Mouse (Mus musculus) CH12.LX (cell line): Measurements from ENCODE around the gene Paqr5. TPM values are rescaled to one million over a fixed set of nuclear protein-coding genes. Genes with fewer than 3 reads are reported as not detected.

Source experiments
- DNase-seq: peaks from one replicate; pipeline ENCODE4 v3.0.0-alpha.2; 2013; ENCODE audit errors: extremely low read depth
- H3K27ac ChIP-seq: 2 replicates; pipeline ENCODE4 v1.5.1; 2012; ENCODE audit warnings: low read depth, mild to moderate bottlenecking, control low read depth, moderate library complexity; ENCODE audit not compliant: insufficient read depth
- H3K27me3 ChIP-seq: replicated peaks from 2 replicates; pipeline ENCODE3; 2012; ENCODE audit warnings: inconsistent platforms
- H3K36me3 ChIP-seq, 2 experiments: replicated peaks in 1 of 2; 2 replicates each; pipeline versions ENCODE3 to v1.6.1; 2012; ENCODE audit warnings: inconsistent platforms in 1 of 2, low read length in 1 of 2, mild to moderate bottlenecking in 1 of 2, mixed read lengths in 1 of 2, moderate library complexity in 1 of 2; ENCODE audit not compliant: control insufficient read depth in 1 of 2, insufficient read depth in 1 of 2
- H3K4me1 ChIP-seq, 2 experiments: 2 replicates each; pipeline ENCODE4 v1.6.1; 2012; ENCODE audit warnings: inconsistent platforms in 1 of 2, moderate library complexity in 1 of 2; ENCODE audit not compliant: insufficient read depth in 2 of 2, control insufficient read depth in 1 of 2
- H3K4me2 ChIP-seq: 2 replicates; pipeline ENCODE4 v1.6.1; 2012; ENCODE audit warnings: low read depth, mild to moderate bottlenecking, control low read depth; ENCODE audit not compliant: poor library complexity, insufficient read depth, severe bottlenecking
- H3K4me3 ChIP-seq, 3 experiments: fragments of 150-350 bp in 1 of 3; sonication (generic) in 1 of 3; replicated peaks in 1 of 3; 2 replicates each; pipeline versions ENCODE3 to v1.5.1; 2011 to 2012; ENCODE audit warnings: low read depth in 2 of 3, low read length in 2 of 3, mild to moderate bottlenecking in 2 of 3, moderate library complexity in 2 of 3, control low read depth in 1 of 3, improper control_type of control experiment in 1 of 3, inconsistent platforms in 1 of 3, mixed read lengths in 1 of 3; ENCODE audit not compliant: poor library complexity in 1 of 3
- H3K79me2 ChIP-seq: replicated peaks from 2 replicates; pipeline ENCODE4 v1.6.1; 2012; ENCODE audit warnings: mild to moderate bottlenecking, moderate library complexity; ENCODE audit not compliant: control insufficient read depth, poor library complexity, insufficient read depth, severe bottlenecking; ENCODE audit errors: extremely low read depth
- H3K9ac ChIP-seq: 2 replicates; pipeline ENCODE4 v1.6.1; 2012; ENCODE audit warnings: low read depth, mild to moderate bottlenecking, control low read depth, moderate library complexity; ENCODE audit not compliant: insufficient read depth
- H3K9me3 ChIP-seq: replicated peaks from 2 replicates; pipeline ENCODE3; 2012; ENCODE audit warnings: low read length, inconsistent platforms, mixed read lengths
- BHLHE40 ChIP-seq: IDR thresholded peaks from 2 replicates; pipeline ENCODE4 v1.6.1; 2011; ENCODE audit warnings: mild to moderate bottlenecking, low read depth, low read length, improper control_type of control experiment
- CTCF ChIP-seq, 2 experiments: IDR thresholded peaks in 1 of 2; conservative IDR thresholded peaks in 1 of 2; 2 replicates each; pipeline ENCODE4 v1.5.1; 2011 to 2012; ENCODE audit warnings: low read depth in 2 of 2, low read length in 2 of 2, improper control_type of control experiment in 1 of 2, inconsistent platforms in 1 of 2, mild to moderate bottlenecking in 1 of 2, moderate library complexity in 1 of 2
- ELF1 ChIP-seq: IDR thresholded peaks from 2 replicates; pipeline ENCODE4 v1.6.1; 2014; ENCODE audit warnings: low read depth, mild to moderate bottlenecking, inconsistent platforms, low read length, improper control_type of control experiment
- HCFC1 ChIP-seq: IDR thresholded peaks from 2 replicates; pipeline ENCODE4 v1.6.1; 2012; ENCODE audit warnings: low read depth, mild to moderate bottlenecking, inconsistent platforms, low read length, improper control_type of control experiment
- MEF2A ChIP-seq: IDR thresholded peaks from 2 replicates; pipeline ENCODE4 v1.6.1; 2014; ENCODE audit warnings: low read depth, mild to moderate bottlenecking, inconsistent platforms, low read length, improper control_type of control experiment, borderline replicate concordance
- NELFE ChIP-seq: IDR thresholded peaks from 2 replicates; pipeline ENCODE4 v1.6.1; 2011; ENCODE audit warnings: low read depth, low read length, improper control_type of control experiment
- RAD21 ChIP-seq: IDR thresholded peaks from 2 replicates; pipeline ENCODE4 v1.6.1; 2011; ENCODE audit warnings: low read depth, mild to moderate bottlenecking, low read length, improper control_type of control experiment, moderate library complexity
- SIN3A ChIP-seq: IDR thresholded peaks from 2 replicates; pipeline ENCODE4 v1.6.1; 2012; ENCODE audit warnings: low read length, improper control_type of control experiment, inconsistent platforms
- SMC3 ChIP-seq: IDR thresholded peaks from 2 replicates; pipeline ENCODE4 v1.6.1; 2011; ENCODE audit warnings: low read depth, low read length, improper control_type of control experiment
- TCF12 ChIP-seq: IDR thresholded peaks from 2 replicates; pipeline ENCODE4 v1.6.1; 2014; ENCODE audit warnings: low read depth, mild to moderate bottlenecking, inconsistent platforms, low read length, improper control_type of control experiment
- UBTF ChIP-seq: IDR thresholded peaks from 2 replicates; pipeline ENCODE4 v1.6.1; 2012; ENCODE audit warnings: low read depth, mild to moderate bottlenecking, inconsistent platforms, low read length, improper control_type of control experiment, moderate library complexity
- USF1 ChIP-seq: IDR thresholded peaks from 2 replicates; pipeline ENCODE4 v1.6.1; 2014; ENCODE audit warnings: low read depth, mild to moderate bottlenecking, inconsistent platforms, low read length, improper control_type of control experiment
- USF2 ChIP-seq: conservative IDR thresholded peaks from 2 replicates; pipeline ENCODE4 v1.6.1; 2011; ENCODE audit warnings: low read depth, low read length, improper control_type of control experiment
- ZC3H11A ChIP-seq: IDR thresholded peaks from 2 replicates; pipeline ENCODE4 v1.6.1; 2012; ENCODE audit warnings: low read depth, mild to moderate bottlenecking, inconsistent platforms, low read length, improper control_type of control experiment
- ZNF384 ChIP-seq: IDR thresholded peaks from 2 replicates; pipeline ENCODE4 v1.6.1; 2012; ENCODE audit warnings: low read depth, low read length, improper control_type of control experiment, inconsistent platforms
- dilution Hi-C: fragments of 300-500 bp; cut with MboI; formaldehyde crosslinking; loops from 2 replicates; pipeline ENCODE4 v1.14.3; 2020; ENCODE audit warnings: low sequenced_read_pairs; ENCODE audit not compliant: extremely low pct_unique_long_range_greater_than_20kb, extremely low pct_ligation_motif_present
- in situ Hi-C: fragments of 300-500 bp; cut with MboI; formaldehyde crosslinking; loops from 3 replicates; pipeline ENCODE4 v1.14.3; 2019; ENCODE audit warnings: low sequenced_read_pairs, low pct_ligation_motif_present, low pct_unique_long_range_greater_than_20kb, mixed read lengths
- polyA plus RNA-seq: library from polyadenylated mRNA; unstranded; fragments of >175 nt; gene quantifications from 2 replicates; pipeline ENCODE4 v1.2.1, GENCODE M21; 2012; ENCODE audit warnings: low read depth; ENCODE audit not compliant: insufficient read length
- total RNA-seq, 2 experiments: library from RNA; depleted of rRNA; stranded (reverse); fragments of 300-350 nt in 1 of 2; fragments of >200 nt in 1 of 2; gene quantifications; 2 replicates each; pipeline ENCODE4 v1.2.3; 2012 to 2014

Gene Paqr5
- total and polyA plus RNA-seq, 3 experiments: 0.38 to 0.43 (median 0.39) TPM

DNA sequence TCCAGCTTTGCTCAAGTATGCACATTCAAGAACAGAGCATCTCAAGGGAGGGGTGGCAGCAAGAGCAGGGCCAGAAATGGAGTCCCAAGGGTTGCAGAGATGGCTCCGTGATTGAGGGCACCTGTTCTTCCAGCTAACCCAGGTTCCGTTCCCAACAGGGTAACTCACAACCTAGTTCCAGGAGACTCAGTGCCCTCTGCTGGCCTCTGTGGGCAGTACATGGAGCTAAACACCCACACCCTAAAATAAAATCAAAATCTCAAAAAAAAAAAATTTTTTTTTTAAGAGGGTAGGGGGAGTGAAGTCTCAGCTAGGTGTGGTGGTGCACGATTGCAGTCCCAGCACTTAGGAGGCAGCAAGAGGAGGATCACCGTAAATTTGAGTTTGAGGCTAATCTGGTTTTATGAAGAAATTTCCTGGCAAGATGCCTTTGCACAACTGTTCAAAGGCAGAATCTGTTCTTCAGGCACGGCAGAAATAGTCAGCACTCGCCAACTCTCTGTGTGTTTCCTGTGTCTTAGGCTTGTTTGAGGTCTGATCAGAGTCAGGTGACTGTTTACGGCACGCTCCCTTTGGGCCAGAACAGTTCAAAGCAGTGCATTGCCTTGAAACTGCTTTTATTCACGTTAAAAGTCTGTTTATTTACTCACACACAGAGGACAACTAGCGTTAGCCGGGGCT is 41.3 kb downstream of the Paqr5 start:
- H3K4me3 ChIP-seq: no peak overlapping the region
- TF ChIP-seq SMC3: peak; percentile 93
- 0 out of 2 replicates have a peak, but pooled peaks have one; percentile 22 for TF ChIP-seq MEF2A
- 0 out of 2 replicates have a peak, but pooled peaks have one; percentile 11 for TF ChIP-seq NELFE
- TF ChIP-seq SIN3A: peak; percentile 23; the same call in 1 of the 2 replicates
- no peak for TF ChIP-seq TCF12
- TF ChIP-seq USF1: no peak
- no peak for TF ChIP-seq USF2
- 0 out of 2 replicates have a peak, but pooled peaks have one; percentile 16 for TF ChIP-seq BHLHE40
- TF ChIP-seq RAD21: peak; percentile 77
- peak; percentile 60 to 90; a peak in 3 of 4 replicates for TF ChIP-seq CTCF (conservative IDR thresholded peaks at IDR 0.05 in 1 of 2, IDR thresholded peaks at IDR 0.05 in 1 of 2; ENCODE audit: low read depth in 2 of 2, low read length in 2 of 2)
- peak; percentile 12; the same call in 1 of the 2 replicates for TF ChIP-seq ELF1
- TF ChIP-seq ZNF384: peak; percentile 79
- 0 out of 2 replicates have a peak, but pooled peaks have one; percentile 28 for TF ChIP-seq ZC3H11A
- H3K4me2 ChIP-seq: peak overlapping the region; percentile 6; the same call in 1 of the 2 replicates
- peak; percentile 61 for DNase-seq
- no peaks in the 10 kb centered on the region for H3K9me3 ChIP-seq
- H3K4me1 ChIP-seq: peaks cover 19 to 48% of the 10 kb centered on the region in 2 experiments
- H3K27ac ChIP-seq: no peak overlapping the region
- H3K36me3 ChIP-seq: no peaks in the 10 kb centered on the region
- in situ Hi-C loops (loop anchor here (5.0 kb wide), 1 partner anchor 78 kb away; no protein-coding TSS in a partner anchor), dilution Hi-C loops (no loop called here)
- no peak overlapping the region for H3K9ac ChIP-seq
- no peaks in the 10 kb centered on the region for H3K79me2 ChIP-seq
- H3K27me3 ChIP-seq: no peaks in the 10 kb centered on the region

DNA sequence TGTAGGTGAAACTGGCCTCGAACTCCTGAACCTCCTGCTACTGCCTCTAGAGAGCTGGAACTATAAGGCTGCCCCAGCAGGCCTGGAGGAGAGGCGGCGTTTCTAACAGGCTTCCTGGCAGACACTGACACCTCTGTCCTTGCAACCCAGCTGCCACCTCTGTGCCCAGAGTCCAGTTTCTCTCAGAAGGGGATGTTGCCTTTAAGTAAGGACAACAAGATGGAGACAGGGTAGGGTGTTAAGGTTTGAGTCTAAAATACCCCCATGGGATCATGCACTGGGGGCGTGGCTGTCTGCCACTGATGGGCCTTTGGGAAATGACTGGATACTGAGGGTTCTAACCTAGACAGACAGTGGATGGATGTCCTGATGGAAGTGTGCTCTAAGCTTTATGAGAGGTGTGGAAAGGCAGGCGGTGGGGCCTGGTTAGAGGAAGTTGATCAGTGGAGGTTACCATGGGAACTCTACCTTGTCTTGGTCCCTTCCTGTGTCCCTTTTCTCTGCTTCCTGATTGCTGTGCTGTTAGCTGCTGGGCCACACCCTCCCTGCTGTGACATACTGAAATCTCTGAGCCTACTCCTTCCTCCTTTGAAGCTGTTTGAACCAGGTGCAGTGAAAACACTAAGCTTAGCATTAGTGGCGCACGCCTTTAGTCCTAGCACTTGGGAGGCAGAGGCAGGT is 43.6 kb downstream of the Paqr5 start:
- dilution Hi-C loops: no loop called here
- in situ Hi-C loops: loop anchor here (5.0 kb wide), 1 partner anchor 36 kb away; the partner anchor contains the start of gene Kif23
- DNase-seq: peak; percentile 84
- Histone ChIP-seq H3K36me3 (no peaks in the 10 kb centered on the region), H3K4me1 (peaks cover 19 to 48% of the 10 kb centered on the region in 2 experiments), H3K27ac (no peak overlapping the region), H3K9ac (no peak overlapping the region), H3K4me3 (no peak overlapping the region), H3K27me3 (no peaks in the 10 kb centered on the region), H3K9me3 (peaks cover 2% of the 10 kb centered on the region), H3K79me2 (no peaks in the 10 kb centered on the region), H3K4me2 (no peak overlapping the region)
- TF ChIP-seq HCFC1 (peak; percentile 46; the same call in 1 of the 2 replicates), ELF1 (peak; percentile 64), UBTF (no peak), NELFE (peak; percentile 14; the same call in 1 of the 2 replicates)
